Mouse (Mus musculus) brain, embryonic 14.5 days (tissue): ENCODE results near the gene Sumo1. TPM values are rescaled to one million over a fixed set of nuclear protein-coding genes. Genes with fewer than 3 reads are reported as not detected.

ENCODE experiments used
- DNase-seq: peaks from one replicate; pipeline ENCODE4 v3.0.0-alpha.2; 2011; ENCODE audit warnings: low read depth
- CTCF ChIP-seq: fragments of 200-500 bp; IDR thresholded peaks from 2 replicates; pipeline ENCODE4 v1.5.1; 2012; ENCODE audit warnings: inconsistent platforms, mild to moderate bottlenecking, moderate library complexity, borderline replicate concordance; ENCODE audit not compliant: insufficient read depth, insufficient read length; ENCODE audit errors: extremely low read depth
- POLR2A ChIP-seq: fragments of 200-500 bp; IDR thresholded peaks from 2 replicates; pipeline ENCODE4 v1.6.1; 2012; ENCODE audit warnings: mild to moderate bottlenecking, inconsistent platforms, borderline replicate concordance; ENCODE audit not compliant: poor library complexity, insufficient read depth, insufficient read length, severe bottlenecking; ENCODE audit errors: extremely low read depth
- polyA plus RNA-seq: library from polyadenylated mRNA; depleted of rRNA; stranded (reverse); fragments of >200 nt; gene quantifications from 2 replicates; pipeline ENCODE4 v1.2.3, GENCODE M21; 2012

Gene Sumo1
- polyA plus RNA-seq, 1 experiment, result 122 TPM

- TF ChIP-seq CTCF (no peak), POLR2A (no peak)
- DNase-seq, result peak; percentile 17
These were observed 63.6 kb downstream of the Sumo1 start for GRCm38 (mm10) chr1:59607071-59607470.

GRCm38 (mm10) chr1:59606479-59606878 is 64.2 kb downstream of the Sumo1 start:
- DNase-seq, result peak; percentile 22
- TF ChIP-seq CTCF (no peak), POLR2A (no peak)

GRCm38 (mm10) chr1:59603893-59604292 is 66.7 kb downstream of the Sumo1 start:
- TF ChIP-seq POLR2A (no peak), CTCF (peak; percentile 63; the same call in 1 of the 2 replicates)
- DNase-seq, result peak; percentile 41

GRCm38 (mm10) chr1:59603417-59603712 is 67.3 kb downstream of the Sumo1 start:
- no peak for DNase-seq
- TF ChIP-seq POLR2A (no peak), CTCF (no peak)

- TF ChIP-seq CTCF (no peak), POLR2A (no peak)
- DNase-seq, result peak; percentile 70
These were observed 67.9 kb downstream of the Sumo1 start for GRCm38 (mm10) chr1:59602531-59603416.

- no peak for DNase-seq
- TF ChIP-seq POLR2A (no peak), CTCF (no peak)
These were observed 75.0 kb downstream of the Sumo1 start for GRCm38 (mm10) chr1:59595609-59596008.

- no peak for TF ChIP-seq CTCF
- DNase-seq, result no peak
These were observed 75.9 kb downstream of the Sumo1 start for GRCm38 (mm10) chr1:59594586-59595266.

- DNase-seq, result peak; percentile 7
- TF ChIP-seq POLR2A, result no peak
- no peak for TF ChIP-seq CTCF
These were observed 77.0 kb downstream of the Sumo1 start for GRCm38 (mm10) chr1:59593622-59594035.

- DNase-seq, result peak; percentile 72
- TF ChIP-seq CTCF, result no peak
- no peak for TF ChIP-seq POLR2A
These were observed 77.8 kb downstream of the Sumo1 start for GRCm38 (mm10) chr1:59592876-59593275.

- DNase-seq, result peak; percentile 75
- TF ChIP-seq POLR2A, result no peak
- no peak for TF ChIP-seq CTCF
These were observed 78.3 kb downstream of the Sumo1 start for GRCm38 (mm10) chr1:59592359-59592758.

- TF ChIP-seq CTCF, result no peak
- no peak for TF ChIP-seq POLR2A
- no peak for DNase-seq
These were observed 81.4 kb downstream of the Sumo1 start for GRCm38 (mm10) chr1:59589271-59589670.

GRCm38 (mm10) chr1:59584656-59585410 is 85.8 kb downstream of the Sumo1 start:
- no peak for TF ChIP-seq POLR2A
- peak; percentile 88 for TF ChIP-seq CTCF
- DNase-seq, result peak; percentile 76
